Mouse (Mus musculus) G1E (cell line): ENCODE data around the gene Brwd1.

Experiments
- CTCF ChIP-seq: IDR thresholded peaks from 2 replicates; pipeline ENCODE4 v1.5.1; 2012; ENCODE audit warnings: low read depth, low read length, inconsistent platforms, mixed read lengths
- GATA1 ChIP-seq: IDR thresholded peaks from 2 replicates; pipeline ENCODE4 v1.6.1; 2012; ENCODE audit warnings: borderline replicate concordance, low read length, inconsistent platforms, mixed read lengths
- POLR2AphosphoS5 ChIP-seq: IDR thresholded peaks from 2 replicates; pipeline ENCODE4 v1.6.1; 2012; ENCODE audit warnings: low read depth, low read length, inconsistent platforms; ENCODE audit not compliant: insufficient replicate concordance
- TAL1 ChIP-seq: conservative IDR thresholded peaks from 2 replicates; pipeline ENCODE4 v1.6.1; 2012; ENCODE audit warnings: low read depth, low read length, inconsistent platforms, mixed read lengths

GRCm38 (mm10) chr16:95953159-95953650, 129.1 kb downstream of the Brwd1 start:
- no peak for TF ChIP-seq CTCF
- TF ChIP-seq POLR2AphosphoS5: no peak
- TF ChIP-seq GATA1: no peak
- no peak for TF ChIP-seq TAL1
